Mouse (Mus musculus) ZHBTc4 (cell line): ENCODE measurements around the gene Tuft1.
"Not testable (repeated sequence)": the region's sequence is repeated elsewhere in the genome, so short reads cannot be mapped to it uniquely, and the experiment has no call there.

Experiments used
- DNase-seq: peaks from one replicate; pipeline ENCODE4 v3.0.0-alpha.2; 2011; ENCODE audit warnings: low read depth, low spot score

The Tuft1 gene

GRCm38 (mm10) chr3:94658740-94659095 lies at the start of gene Tuft1:
Gene Tuft1 (minus strand): TSS chr3:94658872.
- DNase-seq: not testable (repeated sequence)

- DNase-seq: peak; percentile 18
Observed at GRCm38 (mm10) chr3:94703364-94703763, 44.7 kb upstream of the Tuft1 start.

DNA sequence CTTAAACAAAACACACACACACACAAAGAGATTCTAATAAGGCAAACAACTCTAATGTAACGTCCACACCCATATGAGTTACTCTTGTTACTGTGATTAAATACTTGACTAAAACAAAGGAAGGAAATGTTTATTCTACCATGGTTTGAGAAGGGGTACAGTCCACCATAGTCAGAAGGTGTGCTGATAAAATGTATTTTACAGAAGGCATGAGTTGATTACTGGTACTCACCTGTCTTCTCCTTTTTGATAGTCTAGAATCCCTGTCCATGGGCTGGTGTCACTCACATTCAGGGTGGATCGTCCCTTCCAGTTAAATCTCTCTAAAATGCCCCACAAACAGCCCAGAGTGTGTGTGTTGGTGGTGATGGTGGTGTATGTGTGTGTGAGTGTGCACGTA lies 44.2 kb upstream of the Tuft1 start:
- DNase-seq: no peak

- DNase-seq: not testable (repeated sequence)
Observed at GRCm38 (mm10) chr3:94702163-94702810, 43.6 kb upstream of the Tuft1 start.

DNA sequence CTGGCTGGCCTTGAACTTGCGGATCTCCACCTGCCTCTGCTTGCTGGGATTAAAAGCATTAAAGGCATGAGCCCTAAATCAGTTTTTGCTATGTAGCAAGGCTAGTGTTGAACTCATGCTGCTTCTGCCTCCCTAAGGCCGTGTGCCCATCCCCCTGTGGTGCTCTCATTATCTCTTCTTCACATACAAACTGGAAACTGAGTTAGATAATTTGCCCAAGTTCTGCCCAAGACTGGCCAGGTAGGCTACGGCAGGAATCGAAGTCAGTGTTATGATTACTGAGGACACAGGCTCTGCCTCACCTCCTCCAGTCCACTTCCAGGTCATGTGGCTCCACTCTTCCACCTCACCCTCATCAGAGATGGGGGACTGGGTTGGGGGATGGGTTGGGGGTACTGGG lies 37.6 kb upstream of the Tuft1 start:
- not testable (repeated sequence) for DNase-seq

GRCm38 (mm10) chr3:94695591-94695990 lies 36.9 kb upstream of the Tuft1 start:
- DNase-seq: not testable (repeated sequence)

DNA sequence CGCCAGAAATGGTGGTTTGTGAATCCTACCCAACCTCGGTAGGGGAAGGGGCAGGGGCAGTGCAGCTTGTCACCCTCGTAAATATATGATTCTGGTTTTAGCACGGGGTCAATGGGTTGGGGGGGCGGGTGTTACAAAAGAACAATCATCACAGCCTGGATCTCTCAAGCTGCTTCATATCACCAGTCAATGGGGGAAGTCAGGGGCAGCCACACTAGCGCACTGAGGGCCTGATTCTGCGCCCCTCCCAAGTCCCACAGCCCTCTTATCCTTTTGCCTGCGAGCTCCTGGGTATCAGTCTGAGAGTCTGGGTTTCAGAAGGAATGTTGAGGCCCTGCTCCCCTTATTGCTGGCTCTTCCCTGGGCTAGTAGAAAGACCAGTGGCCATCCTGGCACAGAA lies 35.2 kb upstream of the Tuft1 start:
- DNase-seq: not testable (repeated sequence)

- no peak for DNase-seq
Observed at GRCm38 (mm10) chr3:94693329-94693825, 34.7 kb upstream of the Tuft1 start, which contains the start of gene Selenbp2. Gene Selenbp2 (plus strand): TSS chr3:94693556.

GRCm38 (mm10) chr3:94691694-94692093 lies 33.0 kb upstream of the Tuft1 start:
- not testable (repeated sequence) for DNase-seq

DNA sequence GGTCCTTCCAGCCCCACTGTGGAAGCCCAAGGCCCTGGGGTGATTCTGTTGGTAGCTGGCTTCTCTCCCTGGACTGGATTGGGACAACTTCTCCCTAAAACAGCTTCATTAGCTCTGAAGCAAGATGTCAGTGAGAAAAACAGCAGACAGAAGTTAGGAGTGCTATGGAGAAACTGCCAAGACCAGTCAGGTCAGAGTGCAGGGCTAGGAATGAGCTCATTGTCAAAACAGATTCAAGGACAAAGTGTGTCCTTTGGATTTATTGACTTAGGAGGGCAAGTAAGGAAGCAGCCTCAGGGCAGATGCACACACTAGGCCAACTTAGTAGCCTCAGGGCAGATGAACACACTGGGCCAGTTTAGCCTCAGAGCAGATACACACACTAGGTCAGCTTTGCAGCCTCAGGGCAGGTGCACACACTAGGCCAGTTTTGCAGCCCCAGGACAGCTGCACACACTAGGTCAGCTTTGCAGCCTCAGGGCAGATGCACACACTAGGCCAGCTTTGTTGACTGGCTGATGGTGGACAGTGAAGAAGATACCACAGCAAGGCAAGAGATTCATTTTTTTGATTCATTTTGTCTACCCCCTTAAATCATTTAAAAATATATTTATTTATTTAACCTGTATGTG lies 32.1 kb upstream of the Tuft1 start:
- no peak for DNase-seq

DNA sequence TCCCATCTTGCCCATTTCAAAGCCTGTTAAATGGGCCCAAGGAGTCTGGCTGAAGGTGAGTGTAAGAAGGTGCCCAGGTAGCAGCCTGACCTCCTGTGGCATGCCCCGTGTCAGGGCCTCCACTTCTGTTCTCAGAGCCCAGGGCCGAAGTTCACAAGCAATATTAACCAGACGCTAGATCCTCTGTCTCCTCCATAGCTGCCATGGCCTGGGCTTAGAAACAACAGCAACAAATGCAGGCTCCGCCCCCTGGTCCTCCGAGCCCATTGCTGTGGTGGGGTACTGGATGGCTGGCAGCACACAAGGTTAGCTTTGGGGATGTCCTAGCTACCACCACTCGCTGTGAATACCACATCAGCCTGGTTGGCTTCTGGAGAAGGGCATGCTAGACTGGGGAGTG lies 31.5 kb upstream of the Tuft1 start:
- DNase-seq: not testable (repeated sequence)

GRCm38 (mm10) chr3:94689195-94689594 lies 30.5 kb upstream of the Tuft1 start:
- DNase-seq: not testable (repeated sequence)

DNA sequence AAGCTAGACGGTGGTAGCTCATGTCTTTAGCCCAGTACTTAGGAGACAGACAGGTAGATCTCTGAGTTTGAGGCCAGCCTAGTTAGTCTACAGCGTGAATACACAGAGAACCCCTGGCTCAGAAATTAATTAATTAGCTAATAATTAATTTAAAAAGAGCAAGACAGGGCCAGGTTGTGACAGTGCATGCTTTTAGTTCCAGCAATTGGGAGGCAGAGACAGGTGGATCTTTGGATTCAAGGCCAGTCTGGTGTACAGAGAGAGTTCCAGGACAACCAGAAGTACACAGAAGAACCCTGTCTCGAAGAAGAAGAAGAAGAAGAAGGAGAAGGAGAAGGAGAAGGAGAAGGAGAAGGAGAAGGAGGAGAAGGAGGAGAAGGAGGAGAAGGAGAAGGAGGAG lies 30.0 kb upstream of the Tuft1 start:
- DNase-seq: not testable (repeated sequence)

GRCm38 (mm10) chr3:94685989-94686772 lies 27.5 kb upstream of the Tuft1 start:
- not testable (repeated sequence) for DNase-seq

DNA sequence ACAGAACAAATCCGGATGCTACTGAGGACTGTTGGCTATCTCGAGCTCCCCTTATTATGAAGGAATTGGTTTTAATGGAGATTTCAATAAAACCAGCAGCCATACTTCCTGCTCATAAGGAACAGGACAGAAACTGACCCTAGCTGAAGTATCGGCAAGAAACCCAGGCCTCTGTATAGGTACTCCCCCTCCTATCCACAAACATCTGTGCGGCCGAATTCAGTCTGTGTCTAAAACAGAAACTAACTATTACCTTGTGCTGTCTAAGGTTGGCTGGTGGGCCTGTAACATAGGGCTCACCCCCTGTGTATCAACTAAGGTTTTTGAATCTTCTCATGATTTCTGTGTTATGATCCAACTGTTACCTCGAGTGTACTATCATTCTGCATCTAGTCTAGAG lies 25.0 kb upstream of the Tuft1 start:
- no peak for DNase-seq

DNA sequence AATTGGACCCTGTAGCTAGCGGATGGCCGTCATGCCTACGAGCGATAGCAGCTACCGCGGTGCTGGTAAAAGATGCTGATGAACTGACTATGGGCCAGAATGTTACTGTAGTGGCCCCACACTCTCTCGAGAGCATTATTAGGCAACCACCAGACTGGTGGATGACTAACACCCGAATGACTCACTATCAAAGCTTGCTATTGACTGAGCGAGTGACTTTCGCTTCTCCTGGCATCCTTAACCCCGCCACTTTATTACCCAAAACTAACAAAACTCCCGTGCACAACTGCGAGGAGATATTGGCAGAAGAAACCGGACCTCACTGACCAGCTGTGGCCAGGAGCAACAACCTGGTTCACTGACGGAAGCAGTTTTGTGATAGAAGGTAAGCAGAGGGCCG lies 22.1 kb upstream of the Tuft1 start:
- DNase-seq: no peak

GRCm38 (mm10) chr3:94680032-94680431 lies 21.4 kb upstream of the Tuft1 start:
- DNase-seq: not testable (repeated sequence)

DNA sequence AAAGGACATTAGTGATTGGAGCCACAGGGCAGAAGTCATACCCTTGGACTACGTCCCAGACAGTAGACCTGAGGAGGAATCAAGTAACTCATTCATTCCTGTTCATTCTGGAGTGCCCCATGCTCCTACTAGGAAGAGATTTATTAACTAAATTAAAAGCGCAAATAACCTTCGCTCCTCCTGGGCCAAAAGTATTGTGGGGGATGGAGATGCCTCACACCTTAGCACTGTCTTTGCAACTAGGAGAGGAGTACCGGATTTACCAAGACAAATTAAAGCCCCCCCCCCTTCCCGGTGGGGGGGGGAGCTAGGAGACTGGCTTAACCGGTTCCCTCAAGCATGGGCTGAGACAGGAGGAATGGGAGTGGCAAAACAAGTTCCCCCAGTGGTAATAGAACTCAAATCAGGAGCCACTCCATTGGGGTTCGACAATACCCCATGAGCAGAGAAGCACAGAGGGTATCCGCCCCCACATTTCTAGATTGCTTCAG lies 20.7 kb upstream of the Tuft1 start:
- DNase-seq: no peak

DNA sequence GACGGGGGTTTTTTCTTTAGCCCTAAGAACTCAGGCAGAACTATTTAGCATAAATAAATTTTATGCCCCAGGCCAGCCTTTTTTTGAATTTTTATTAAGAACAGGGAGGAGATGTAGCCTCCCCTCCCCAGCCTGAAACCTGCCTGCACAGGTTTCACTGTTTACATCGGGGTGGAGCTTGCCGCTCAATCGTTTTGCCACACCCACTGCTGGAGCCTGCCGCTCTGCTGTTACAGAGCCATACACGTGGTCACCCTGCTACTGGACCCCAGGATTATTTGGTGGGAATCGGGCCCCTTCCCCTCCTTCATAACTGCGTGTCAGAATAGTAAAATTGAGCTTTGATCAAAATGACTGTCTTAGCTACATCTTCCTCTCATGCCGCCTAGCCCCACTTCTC lies 16.4 kb upstream of the Tuft1 start:
- not testable (repeated sequence) for DNase-seq

DNA sequence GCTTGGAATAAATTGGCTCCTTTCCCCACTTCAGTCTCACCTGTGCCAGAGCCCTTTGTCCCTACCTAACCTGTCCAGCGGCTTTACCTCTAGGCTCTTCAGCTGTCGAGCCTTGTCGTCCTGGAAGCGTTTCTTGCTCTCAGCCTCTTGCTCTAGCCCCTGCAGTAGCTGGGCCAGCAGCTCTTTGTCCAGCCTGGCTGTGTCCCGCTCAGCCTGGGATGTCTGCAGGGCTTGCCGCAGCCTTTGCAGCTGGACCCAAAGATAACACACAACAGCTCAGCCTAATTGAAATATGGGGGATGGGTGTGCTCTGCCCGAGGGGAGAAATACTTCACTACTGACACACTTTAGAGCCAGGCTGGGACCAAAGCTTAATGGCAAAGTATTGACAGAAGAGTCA lies 7.2 kb upstream of the Tuft1 start:
- DNase-seq: not testable (repeated sequence)

DNA sequence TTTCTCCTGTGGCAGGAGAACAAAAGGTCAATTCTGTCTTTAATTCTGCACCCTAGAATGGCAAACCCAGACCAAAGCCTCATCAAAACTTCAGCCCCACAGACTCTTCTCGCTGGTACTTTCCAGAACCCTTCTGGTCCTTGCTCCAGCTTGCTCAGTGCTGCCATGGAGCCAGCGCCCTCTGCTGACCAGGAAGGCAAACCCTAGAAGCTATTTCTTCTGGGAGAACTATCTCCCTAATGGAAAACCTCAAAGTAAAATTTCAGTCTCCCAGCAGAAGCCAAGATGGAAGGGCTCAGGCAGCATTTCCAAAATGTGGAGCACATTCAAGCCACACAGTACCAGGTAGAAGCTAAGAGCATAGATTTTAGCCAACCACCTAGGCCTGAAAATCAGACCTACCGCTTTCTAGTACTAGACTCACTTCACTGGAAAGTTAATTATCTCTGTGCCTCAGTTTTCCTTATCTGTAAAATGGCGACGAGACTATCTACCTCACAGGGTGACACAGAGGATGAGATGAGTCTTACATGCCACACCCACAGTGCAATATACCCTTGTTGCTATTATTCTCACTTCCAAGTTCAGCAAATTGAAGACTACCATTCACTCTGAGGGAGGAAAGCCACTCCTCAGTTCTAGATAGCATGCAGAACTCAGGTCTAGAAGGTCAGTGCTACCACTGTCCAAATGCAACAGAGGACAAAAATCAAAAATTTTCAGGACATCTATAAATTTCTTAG lies 6.6 kb upstream of the Tuft1 start:
- not testable (repeated sequence) for DNase-seq
